Mouse (Mus musculus): ENCODE data around the gene 4930438A08Rik.

- TF ChIP-seq EP300 (IDR thresholded peaks at IDR 0.05) (no peak), CTCF (IDR thresholded peaks at IDR 0.05) (no peak)
These were observed 12.8 kb upstream of the 4930438A08Rik start for GRCm38 (mm10) chr11:58261826-58262225.
